Mouse (Mus musculus) brain, embryonic 14.5 days (tissue): Measurements from ENCODE around the gene Tank.

ENCODE experiments used
- CTCF ChIP-seq: fragments of 200-500 bp; IDR thresholded peaks from 2 replicates; pipeline ENCODE4 v1.5.1; 2012; ENCODE audit warnings: inconsistent platforms, mild to moderate bottlenecking, moderate library complexity, borderline replicate concordance; ENCODE audit not compliant: insufficient read depth, insufficient read length; ENCODE audit errors: extremely low read depth
- POLR2A ChIP-seq: fragments of 200-500 bp; IDR thresholded peaks from 2 replicates; pipeline ENCODE4 v1.6.1; 2012; ENCODE audit warnings: mild to moderate bottlenecking, inconsistent platforms, borderline replicate concordance; ENCODE audit not compliant: poor library complexity, insufficient read depth, insufficient read length, severe bottlenecking; ENCODE audit errors: extremely low read depth

DNA sequence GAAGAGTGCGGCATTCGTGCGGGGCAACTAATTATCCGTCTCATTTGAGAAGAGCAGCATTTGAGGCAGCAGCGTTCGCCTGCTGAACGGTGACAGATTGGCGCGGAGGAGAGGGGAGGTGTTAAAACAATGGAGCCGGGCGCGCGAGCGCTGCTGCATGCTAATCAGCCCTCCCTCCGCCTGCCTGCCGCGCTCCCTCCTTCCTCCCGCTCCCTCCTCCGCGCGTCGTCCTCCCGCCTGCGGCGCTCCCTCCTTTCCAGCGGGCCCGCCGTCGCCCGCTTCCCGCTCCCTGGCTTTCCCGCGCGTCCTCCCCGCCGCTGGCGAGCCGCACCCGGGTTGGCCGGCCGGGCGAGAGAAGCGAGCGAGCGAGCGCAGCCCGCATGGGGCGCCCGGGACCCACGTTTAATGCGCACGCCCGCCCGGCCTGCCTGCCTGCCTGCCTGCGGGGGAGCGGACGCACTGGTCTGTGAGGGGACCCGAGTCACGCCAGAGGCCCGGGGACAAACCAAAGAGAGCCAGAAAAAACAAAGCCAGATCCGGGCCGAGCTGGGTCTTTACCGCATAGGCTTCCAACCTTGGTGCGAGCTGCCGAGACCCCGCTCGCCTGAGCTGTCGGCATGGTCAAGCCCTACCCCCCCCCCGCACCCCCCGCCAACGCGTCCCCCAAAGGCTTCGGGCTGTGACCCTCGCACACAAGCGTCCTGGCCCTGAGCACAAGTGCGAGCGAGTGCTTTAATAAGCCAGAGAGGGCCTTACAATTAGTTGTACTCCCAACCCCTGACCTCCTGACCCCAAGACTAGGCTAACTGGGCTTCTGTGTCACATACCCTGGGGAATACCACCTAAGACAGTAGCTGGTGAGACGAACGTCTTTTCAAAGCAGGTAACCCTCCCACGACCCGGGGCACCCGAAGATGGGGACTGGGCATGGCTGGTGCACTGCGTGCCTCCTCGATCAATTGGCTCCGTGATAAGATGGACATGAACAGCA lies 78.3 kb downstream of the Tank start:
- TF ChIP-seq CTCF (no peak), POLR2A (peak; percentile 52)
